Mouse (Mus musculus) brain, embryonic 14.5 days (tissue): ENCODE results near the gene Cadm4.

Experiments
- CTCF ChIP-seq: fragments of 200-500 bp; IDR thresholded peaks from 2 replicates; pipeline ENCODE4 v1.5.1; 2012; ENCODE audit warnings: inconsistent platforms, mild to moderate bottlenecking, moderate library complexity, borderline replicate concordance; ENCODE audit not compliant: insufficient read depth, insufficient read length; ENCODE audit errors: extremely low read depth
- POLR2A ChIP-seq: fragments of 200-500 bp; IDR thresholded peaks from 2 replicates; pipeline ENCODE4 v1.6.1; 2012; ENCODE audit warnings: mild to moderate bottlenecking, inconsistent platforms, borderline replicate concordance; ENCODE audit not compliant: poor library complexity, insufficient read depth, insufficient read length, severe bottlenecking; ENCODE audit errors: extremely low read depth

GRCm38 (mm10) chr7:24525686-24526420 is 44.0 kb downstream of the Cadm4 start:
- TF ChIP-seq CTCF (no peak), POLR2A (no peak)
